Mouse (Mus musculus) cerebellum, postnatal 4 days (tissue): ENCODE results near the gene Ppp6r1.
A peak's percentile ranks its signal among the peaks of the same experiment; 100 is the strongest.

Source experiments
- DNase-seq, 2 experiments: peaks; one replicate each; pipeline ENCODE4 v3.0.0; 2022; ENCODE audit warnings: low spot score in 2 of 2, mixed read lengths in 1 of 2

The Ppp6r1 gene

GRCm38 (mm10) chr7:4658128-4658907 lies 501 bp downstream of the Ppp6r1 start:
- DNase-seq: peak in 1 of 2 experiments; percentile 52

- DNase-seq: no peak
These were observed 1.2 kb downstream of the Ppp6r1 start for GRCm38 (mm10) chr7:4657521-4658127.

- DNase-seq: no peak
These were observed 2.0 kb downstream of the Ppp6r1 start for GRCm38 (mm10) chr7:4656818-4657217.

- no peak for DNase-seq
These were observed 2.9 kb downstream of the Ppp6r1 start for GRCm38 (mm10) chr7:4655916-4656315.

- DNase-seq: peak in 1 of 2 experiments; percentile 3
These were observed 3.4 kb downstream of the Ppp6r1 start for GRCm38 (mm10) chr7:4655393-4655792.

GRCm38 (mm10) chr7:4654221-4654620 lies 4.6 kb downstream of the Ppp6r1 start:
- no peak for DNase-seq

GRCm38 (mm10) chr7:4653780-4654179 lies 5.0 kb downstream of the Ppp6r1 start:
- DNase-seq: no peak

- DNase-seq: peak in 1 of 2 experiments; percentile 7
These were observed 5.5 kb downstream of the Ppp6r1 start for GRCm38 (mm10) chr7:4653351-4653750.

- no peak for DNase-seq
These were observed 6.1 kb downstream of the Ppp6r1 start for GRCm38 (mm10) chr7:4652726-4653125.

- no peak for DNase-seq
These were observed 7.2 kb downstream of the Ppp6r1 start for GRCm38 (mm10) chr7:4651581-4651980.

GRCm38 (mm10) chr7:4647992-4648391 lies 10.8 kb downstream of the Ppp6r1 start:
- no peak for DNase-seq

- DNase-seq: no peak
These were observed 11.5 kb downstream of the Ppp6r1 start for GRCm38 (mm10) chr7:4647291-4647690.

- no peak for DNase-seq
These were observed 12.0 kb downstream of the Ppp6r1 start for GRCm38 (mm10) chr7:4646806-4647205.

- DNase-seq: no peak
These were observed 15.6 kb downstream of the Ppp6r1 start for GRCm38 (mm10) chr7:4643225-4643624.

GRCm38 (mm10) chr7:4641956-4642355 lies 16.9 kb downstream of the Ppp6r1 start:
- no peak for DNase-seq

GRCm38 (mm10) chr7:4641155-4641554 lies 17.7 kb downstream of the Ppp6r1 start:
- DNase-seq: no peak

GRCm38 (mm10) chr7:4636179-4636578 lies 22.6 kb downstream of the Ppp6r1 start:
- no peak for DNase-seq

- DNase-seq: no peak
These were observed 27.8 kb downstream of the Ppp6r1 start, which contains the start of gene Tmem86b for GRCm38 (mm10) chr7:4631031-4631430. Tmem86b (minus strand) TSS chr7:4631422.

- DNase-seq: no peak
These were observed 28.6 kb downstream of the Ppp6r1 start for GRCm38 (mm10) chr7:4630198-4630597.

- no peak for DNase-seq
These were observed 29.2 kb downstream of the Ppp6r1 start for GRCm38 (mm10) chr7:4629586-4629985.

GRCm38 (mm10) chr7:4625928-4626327 lies 32.9 kb downstream of the Ppp6r1 start:
- no peak for DNase-seq

GRCm38 (mm10) chr7:4624343-4624742 lies 34.5 kb downstream of the Ppp6r1 start:
- DNase-seq: no peak

- no peak for DNase-seq
These were observed 35.2 kb downstream of the Ppp6r1 start for GRCm38 (mm10) chr7:4623544-4624189.
